Mouse (Mus musculus): ENCODE results near the gene Wnt6.
A peak's percentile ranks its signal among the peaks of the same experiment; 100 is the strongest.

Gene Wnt6

GRCm38 (mm10) chr1:74771845-74771930, at the start of gene Wnt6:
Gene Wnt6, plus strand, starts transcription at chr1:74771892.
- DNase-seq (ENCODE audit: low read depth), result no peak

GRCm38 (mm10) chr1:74723748-74724147, 47.9 kb upstream of the Wnt6 start:
- DNase-seq (ENCODE audit: low read depth), result peak; percentile 66

- DNase-seq (ENCODE audit: low read depth), result no peak
Measured at GRCm38 (mm10) chr1:74726114-74726513, 45.6 kb upstream of the Wnt6 start.

- DNase-seq (ENCODE audit: low read depth), result peak; percentile 41
Measured at GRCm38 (mm10) chr1:74726674-74727073, 45.0 kb upstream of the Wnt6 start.

GRCm38 (mm10) chr1:74728446-74728845, 43.2 kb upstream of the Wnt6 start:
- DNase-seq (ENCODE audit: low read depth), result no peak

GRCm38 (mm10) chr1:74736977-74737376, 34.7 kb upstream of the Wnt6 start:
- DNase-seq (ENCODE audit: low read depth), result no peak

GRCm38 (mm10) chr1:74737500-74737899, 34.2 kb upstream of the Wnt6 start:
- DNase-seq (ENCODE audit: low read depth), result no peak

- no peak for DNase-seq (ENCODE audit: low read depth)
Measured at GRCm38 (mm10) chr1:74740846-74741245, 30.8 kb upstream of the Wnt6 start.

GRCm38 (mm10) chr1:74747335-74747734, 24.4 kb upstream of the Wnt6 start:
- no peak for DNase-seq (ENCODE audit: low read depth)

- DNase-seq (ENCODE audit: low read depth), result peak; percentile 52
Measured at GRCm38 (mm10) chr1:74748643-74749271, 22.9 kb upstream of the Wnt6 start, which contains the start of gene Prkag3. Gene Prkag3, minus strand, starts transcription at chr1:74749221.

GRCm38 (mm10) chr1:74749301-74749700, 22.4 kb upstream of the Wnt6 start:
- peak; percentile 91 for DNase-seq (ENCODE audit: low read depth)

GRCm38 (mm10) chr1:74750683-74751082, 21.0 kb upstream of the Wnt6 start:
- no peak for DNase-seq (ENCODE audit: low read depth)

GRCm38 (mm10) chr1:74752150-74752549, 19.5 kb upstream of the Wnt6 start:
- no peak for DNase-seq (ENCODE audit: low read depth)

GRCm38 (mm10) chr1:74752833-74753232, 18.9 kb upstream of the Wnt6 start:
- no peak for DNase-seq (ENCODE audit: low read depth)

GRCm38 (mm10) chr1:74753266-74753974, 18.3 kb upstream of the Wnt6 start:
- no peak for DNase-seq (ENCODE audit: low read depth)

GRCm38 (mm10) chr1:74754175-74754785, 17.4 kb upstream of the Wnt6 start:
- DNase-seq (ENCODE audit: low read depth), result no peak

- peak; percentile 84 for DNase-seq (ENCODE audit: low read depth)
Measured at GRCm38 (mm10) chr1:74759773-74760172, 11.9 kb upstream of the Wnt6 start.

- DNase-seq (ENCODE audit: low read depth), result peak; percentile 94
Measured at GRCm38 (mm10) chr1:74763081-74763480, 8.6 kb upstream of the Wnt6 start.

GRCm38 (mm10) chr1:74770727-74771466, 795 bp upstream of the Wnt6 start:
- no peak for DNase-seq (ENCODE audit: low read depth)

GRCm38 (mm10) chr1:74771467-74771844, 236 bp upstream of the Wnt6 start:
- no peak for DNase-seq (ENCODE audit: low read depth)

GRCm38 (mm10) chr1:74771931-74772620, 384 bp downstream of the Wnt6 start:
- DNase-seq (ENCODE audit: low read depth), result no peak

GRCm38 (mm10) chr1:74773136-74773535, 1.4 kb downstream of the Wnt6 start:
- peak; percentile 79 for DNase-seq (ENCODE audit: low read depth)

GRCm38 (mm10) chr1:74774062-74774461, 2.4 kb downstream of the Wnt6 start:
- no peak for DNase-seq (ENCODE audit: low read depth)
